Mouse (Mus musculus) adrenal gland, postnatal 36 days (tissue): Measurements from ENCODE around the gene Prelid3b. TPM values are rescaled to one million over a fixed set of nuclear protein-coding genes. Genes with fewer than 3 reads are reported as not detected.
A peak's percentile ranks its signal among the peaks of the same experiment; 100 is the strongest.

Source experiments
- DNase-seq, 2 experiments: peaks; one replicate each; pipeline ENCODE4 v3.0.0; 2021; ENCODE audit warnings: mixed read lengths in 1 of 2
- total RNA-seq, 2 experiments: library from RNA; stranded (reverse); gene quantifications; 2 replicates each; pipeline ENCODE4 v1.2.3; 2021

Gene Prelid3b
- total RNA-seq, 2 experiments from 2014 or later = 121 to 124 TPM

- peak; percentile 97 for DNase-seq
These were observed 8.9 kb downstream of the Prelid3b start, which contains the start of gene Atp5e for GRCm38 (mm10) chr2:174463789-174464523. Atp5e (minus strand) TSS chr2:174464105.

DNA sequence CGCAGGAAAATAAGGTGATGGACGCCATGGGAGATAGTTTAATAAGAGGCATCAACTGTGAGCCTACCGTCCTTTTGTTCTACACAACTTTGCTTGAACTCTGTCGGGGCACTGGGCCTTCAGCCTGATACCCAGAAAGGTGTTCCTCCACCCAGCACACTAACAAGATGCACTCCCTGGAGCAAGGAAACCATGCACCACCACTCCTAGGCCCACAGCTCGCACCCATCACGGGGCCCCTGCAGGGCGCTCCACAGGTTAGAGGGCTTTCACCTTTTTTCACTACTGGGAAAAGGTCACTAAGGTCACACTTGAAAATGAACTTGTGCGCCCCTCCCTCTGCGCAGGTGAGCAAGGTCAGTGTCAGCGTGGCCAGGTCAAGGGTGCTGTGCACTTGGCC, 9.5 kb downstream of the Prelid3b start:
- no peak for DNase-seq

DNA sequence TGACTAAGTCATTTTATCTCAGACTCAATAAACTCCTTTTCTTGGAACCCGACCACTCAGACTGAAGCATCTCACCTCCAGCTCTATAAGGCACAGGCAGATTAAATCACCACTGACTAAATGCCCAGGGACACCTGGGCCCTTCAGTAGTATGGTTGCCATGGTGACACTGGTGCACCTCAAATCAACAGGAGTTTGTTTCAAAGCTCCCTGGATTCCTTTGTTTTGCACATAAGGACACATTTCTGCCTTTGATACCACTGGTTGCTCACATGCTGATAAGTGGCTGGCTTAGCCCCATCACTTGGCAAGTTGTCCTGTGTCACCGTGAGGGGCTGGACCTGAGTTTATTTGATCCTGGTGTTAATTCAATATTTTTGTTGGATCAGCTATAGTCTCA, 13.5 kb downstream of the Prelid3b start:
- DNase-seq = no peak

- peak; percentile 47 to 53 for DNase-seq
These were observed 19.2 kb downstream of the Prelid3b start for GRCm38 (mm10) chr2:174453681-174454080.

DNA sequence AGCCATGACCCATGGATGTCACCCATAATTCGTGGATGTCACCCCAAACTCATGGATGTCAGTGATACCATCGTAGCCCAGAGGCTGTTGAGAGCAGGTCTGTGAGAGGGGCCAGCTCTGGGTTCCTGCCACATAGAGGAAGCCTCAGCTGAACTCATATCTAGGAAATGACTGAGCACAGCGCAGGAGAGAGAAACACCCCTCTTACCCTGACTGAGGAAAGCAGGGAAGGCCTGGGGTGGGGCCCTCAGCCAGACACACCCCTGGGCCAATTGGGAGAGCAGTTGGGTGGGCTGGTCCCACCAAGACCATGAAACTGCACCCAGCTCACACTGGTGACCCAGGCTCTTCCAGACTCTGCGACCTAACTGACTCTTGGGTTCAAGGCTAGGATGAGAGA, 22.5 kb downstream of the Prelid3b start, which contains the start of gene Tubb1:
Gene Tubb1, plus strand, starts transcription at position 343 of the 400 bp plus-strand sequence.
- no peak for DNase-seq

DNA sequence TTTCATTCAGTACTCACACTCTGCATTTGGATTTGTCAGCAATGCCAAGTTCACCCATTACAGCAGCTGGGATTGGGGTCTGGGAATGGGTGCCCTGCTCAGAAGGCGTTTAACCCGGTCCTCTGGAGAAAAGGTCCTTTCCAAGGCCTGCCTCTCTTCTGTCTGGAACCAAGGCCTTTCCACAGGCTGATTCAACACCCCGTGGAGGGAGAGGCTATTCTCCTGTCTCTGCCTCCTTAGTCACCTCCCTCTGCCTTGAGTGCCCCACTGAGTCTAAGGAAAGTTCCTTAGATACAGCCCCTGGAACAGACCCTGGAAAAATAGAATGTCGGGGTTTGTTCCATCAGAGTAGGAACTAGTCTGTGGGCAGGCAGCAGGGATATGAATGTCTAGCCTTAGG, 24.5 kb downstream of the Prelid3b start:
- peak in 1 of 2 experiments; percentile 29 for DNase-seq

GRCm38 (mm10) chr2:174446905-174447304, 26.0 kb downstream of the Prelid3b start:
- DNase-seq = no peak

DNA sequence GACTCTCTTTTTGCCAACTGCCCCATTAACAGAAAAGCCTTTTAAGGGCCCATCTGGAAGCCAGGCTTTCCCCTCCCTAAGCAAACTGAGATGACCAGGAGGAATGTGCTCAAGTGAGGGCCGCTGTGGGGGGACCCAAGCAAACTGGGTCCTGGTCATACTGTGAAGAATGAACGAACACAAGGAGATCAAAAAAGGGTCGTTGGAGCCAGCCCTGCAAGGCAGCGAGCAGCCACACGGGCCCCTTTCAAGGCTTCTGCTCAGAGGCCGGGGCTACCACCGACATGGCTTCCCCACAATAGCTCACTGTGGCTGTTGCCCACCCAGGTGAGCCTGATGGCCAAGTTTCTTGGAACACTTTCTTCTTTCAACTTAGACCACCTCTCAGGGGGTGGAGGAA, 26.4 kb downstream of the Prelid3b start:
- DNase-seq = no peak

- no peak for DNase-seq
These were observed 27.9 kb downstream of the Prelid3b start for GRCm38 (mm10) chr2:174445018-174445417.

- no peak for DNase-seq
These were observed 28.5 kb downstream of the Prelid3b start for GRCm38 (mm10) chr2:174444359-174444758.

DNA sequence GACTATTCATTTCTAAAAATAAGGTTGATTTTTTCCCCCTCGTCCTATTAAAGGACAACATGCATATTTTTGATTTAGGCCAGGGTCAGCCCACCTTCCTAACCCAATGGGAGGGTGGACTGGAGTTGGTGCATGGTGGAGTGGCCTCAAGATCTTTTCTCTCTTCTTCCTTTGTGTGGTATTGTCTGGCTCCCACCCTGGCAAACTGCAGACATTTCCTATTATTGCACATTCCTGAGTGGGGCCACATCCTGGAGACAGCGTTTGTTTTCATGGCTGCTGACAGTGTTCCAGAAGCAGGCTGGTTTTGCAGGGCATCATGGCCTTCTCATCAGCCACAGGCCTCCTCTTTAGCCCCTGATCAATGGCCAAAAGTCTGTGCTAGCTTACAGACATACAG, 29.8 kb downstream of the Prelid3b start:
- DNase-seq = no peak

DNA sequence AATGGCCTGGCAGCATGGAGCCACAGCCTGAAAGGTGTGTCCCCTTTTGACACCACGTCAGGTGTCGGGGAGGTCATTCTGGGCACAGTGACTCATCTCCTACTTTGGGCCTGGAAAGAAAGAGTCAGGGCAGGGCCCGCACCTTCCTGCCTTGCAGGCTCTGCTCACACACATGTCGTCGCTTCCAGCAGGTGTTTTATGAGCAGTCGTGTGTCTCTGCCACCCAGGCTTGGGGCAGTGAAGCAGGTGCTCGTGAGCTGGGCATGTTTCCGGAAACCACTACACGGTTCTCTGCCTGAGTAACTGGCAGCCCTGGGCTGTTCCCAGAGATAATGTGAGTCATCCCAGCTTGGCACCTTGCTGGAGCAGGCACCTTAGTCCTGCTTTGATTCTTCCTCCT, 30.4 kb downstream of the Prelid3b start:
- peak; percentile 54 to 57 for DNase-seq

DNA sequence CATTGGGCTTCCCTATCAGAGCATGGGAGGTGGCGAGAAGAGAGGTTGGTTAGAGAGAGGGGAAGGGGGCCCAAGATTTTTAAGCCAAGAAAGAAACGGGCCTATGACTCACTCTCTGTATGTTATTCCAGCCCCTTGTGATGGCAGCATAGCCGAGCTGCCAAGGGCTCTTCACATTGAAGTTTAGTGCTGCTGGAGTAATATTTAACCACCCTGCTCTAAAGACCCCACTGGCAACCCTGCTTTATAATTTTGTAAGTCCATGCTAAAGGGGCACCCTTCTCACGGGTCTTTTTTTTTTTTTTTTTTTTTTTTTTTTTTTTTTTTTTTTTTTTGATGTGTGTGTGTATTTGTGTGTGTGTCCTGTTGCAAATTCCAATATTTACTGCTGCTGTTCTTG, 31.0 kb downstream of the Prelid3b start:
- no peak for DNase-seq

GRCm38 (mm10) chr2:174439961-174440360, 32.9 kb downstream of the Prelid3b start:
- no peak for DNase-seq

- DNase-seq = no peak
These were observed 33.4 kb downstream of the Prelid3b start for GRCm38 (mm10) chr2:174439450-174439838.

DNA sequence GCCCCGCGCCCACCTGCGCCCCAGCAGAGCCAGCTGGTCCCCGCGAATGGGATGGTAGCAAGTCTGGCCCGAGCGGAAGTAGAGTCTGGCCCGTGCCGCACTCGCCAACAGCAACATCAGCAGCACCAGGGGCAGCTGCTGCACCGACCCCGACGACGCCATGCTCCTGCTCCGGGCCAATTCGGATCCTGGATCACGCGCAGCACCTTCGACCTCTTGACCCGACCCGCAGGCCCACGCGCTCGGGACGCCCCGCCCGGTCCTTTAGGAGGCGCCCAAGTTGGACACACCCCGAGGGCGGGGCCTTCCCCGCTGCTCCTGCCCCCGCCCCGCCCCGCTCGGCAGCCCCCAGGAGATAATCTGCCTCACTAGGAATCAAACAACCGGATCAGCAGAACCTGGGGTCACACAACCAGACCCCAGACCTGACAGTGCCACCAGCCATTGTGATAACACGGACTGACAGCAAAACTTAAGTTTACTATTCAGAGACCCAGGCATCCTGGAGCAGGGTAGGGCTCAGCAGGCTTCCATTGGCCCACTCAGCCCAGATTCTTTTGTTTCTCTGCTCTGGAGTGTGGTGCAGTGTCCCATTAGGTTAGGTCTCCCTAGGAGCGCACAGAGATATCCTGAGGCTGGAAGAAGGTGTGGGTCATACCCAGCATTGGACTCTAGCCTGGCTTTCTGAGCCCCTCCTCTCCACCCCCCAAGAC, 34.0 kb downstream of the Prelid3b start, which contains the start of gene Ctsz:
Gene Ctsz, minus strand, starts transcription at position 303 of the 713 bp plus-strand sequence.
- DNase-seq = peak; percentile 81 to 93

DNA sequence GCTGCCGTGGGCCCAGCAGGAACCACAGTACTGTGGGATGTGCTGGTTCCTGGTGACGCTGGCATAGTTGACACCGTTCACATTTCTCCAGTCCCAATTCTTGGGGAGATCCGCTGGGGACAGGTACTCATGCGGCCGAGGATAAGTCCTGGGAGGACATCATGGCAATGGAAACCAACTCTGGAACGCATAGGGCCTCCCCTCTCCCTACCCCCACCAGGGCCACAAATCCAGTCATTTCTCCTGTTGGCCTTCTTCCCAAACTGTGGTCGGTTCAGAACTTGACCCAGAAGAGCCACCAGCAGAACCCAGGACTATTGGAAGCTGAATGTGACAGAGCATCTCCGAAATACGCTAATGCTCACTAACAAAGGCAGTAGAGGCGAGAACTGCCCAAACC, 34.7 kb downstream of the Prelid3b start:
- DNase-seq = no peak

DNA sequence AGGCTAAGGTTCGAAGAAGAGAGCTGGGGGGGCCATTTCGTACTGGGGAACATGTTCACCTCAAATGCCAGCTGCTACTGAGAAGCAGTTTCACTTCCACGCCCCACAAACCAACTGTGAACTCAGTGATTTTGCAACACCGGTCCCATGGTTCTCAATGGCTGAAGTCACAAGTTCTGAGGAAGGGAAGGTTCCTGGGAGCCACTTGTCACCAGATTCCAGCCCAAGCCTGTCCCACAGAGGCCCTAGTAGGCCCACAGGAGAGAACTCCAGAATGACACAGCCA, 35.2 kb downstream of the Prelid3b start:
- DNase-seq = peak; percentile 18 to 33

DNA sequence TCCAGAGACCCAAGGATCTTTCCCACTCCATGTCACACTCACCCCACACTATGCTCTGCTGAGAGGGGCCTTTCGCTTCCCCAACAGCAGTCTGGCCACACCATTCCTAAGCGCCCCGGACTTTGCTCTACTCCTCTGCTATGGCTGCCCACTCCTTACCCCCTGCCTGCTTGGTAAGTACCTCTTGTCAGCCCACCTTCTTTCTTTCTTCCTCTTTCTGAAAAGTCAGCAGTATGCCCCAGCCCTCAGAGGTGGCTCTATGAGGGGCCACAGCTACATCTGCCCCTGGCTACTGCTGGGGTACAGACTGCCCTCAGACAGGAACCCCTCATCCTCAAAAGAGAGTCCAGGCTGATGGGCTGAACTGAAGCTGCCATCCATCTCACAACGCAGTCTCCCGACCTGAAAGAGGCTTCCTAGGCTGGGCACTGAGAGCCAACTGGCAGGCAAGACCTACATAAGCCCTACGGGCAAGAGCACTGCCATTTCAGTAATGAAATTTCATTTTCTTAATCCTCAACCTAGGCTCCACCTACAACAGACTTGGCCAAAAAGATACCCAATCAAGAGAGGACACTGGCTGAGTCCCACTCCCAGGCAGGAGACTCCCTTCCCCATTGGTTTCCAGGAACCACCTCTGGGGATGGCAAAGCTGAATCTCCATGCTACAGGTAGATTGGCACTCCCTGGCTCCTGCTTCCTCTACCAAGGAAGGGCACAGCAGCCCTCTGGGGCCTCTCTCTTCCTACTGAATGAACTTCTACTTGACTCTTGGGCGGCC, 35.8 kb downstream of the Prelid3b start:
- no peak for DNase-seq

DNA sequence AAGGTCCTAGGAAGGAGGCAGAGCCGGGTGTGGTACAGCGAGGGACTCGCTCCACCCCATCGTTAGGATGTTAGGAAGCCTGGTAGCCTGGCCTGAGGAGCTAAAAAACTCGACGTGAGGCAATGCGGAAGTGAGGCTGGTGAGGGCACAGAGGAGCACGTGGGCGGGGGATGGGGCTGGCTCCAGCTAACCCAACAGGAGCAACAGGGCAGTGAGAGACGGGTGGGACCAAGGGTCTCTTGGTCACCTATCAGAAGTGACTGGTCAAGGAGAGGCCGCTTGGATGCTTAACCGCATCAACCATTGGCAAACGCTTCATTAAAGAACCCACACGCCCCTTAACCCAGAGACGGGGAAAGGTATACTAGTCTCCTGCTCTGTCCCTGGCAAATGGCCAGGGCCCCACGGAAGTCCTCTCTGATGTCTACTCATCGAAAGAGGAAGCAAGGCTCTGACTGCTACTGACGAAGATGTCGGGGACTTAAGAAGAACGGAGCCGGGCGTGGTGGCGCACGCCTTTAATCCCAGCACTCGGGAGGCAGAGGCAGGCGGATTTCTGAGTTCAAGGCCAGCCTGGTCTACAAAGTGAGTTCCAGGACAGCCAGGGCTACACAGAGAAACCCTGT, 36.7 kb downstream of the Prelid3b start:
- DNase-seq = peak; percentile 6 to 31

GRCm38 (mm10) chr2:174434943-174435342, 37.9 kb downstream of the Prelid3b start:
- DNase-seq = no peak

DNA sequence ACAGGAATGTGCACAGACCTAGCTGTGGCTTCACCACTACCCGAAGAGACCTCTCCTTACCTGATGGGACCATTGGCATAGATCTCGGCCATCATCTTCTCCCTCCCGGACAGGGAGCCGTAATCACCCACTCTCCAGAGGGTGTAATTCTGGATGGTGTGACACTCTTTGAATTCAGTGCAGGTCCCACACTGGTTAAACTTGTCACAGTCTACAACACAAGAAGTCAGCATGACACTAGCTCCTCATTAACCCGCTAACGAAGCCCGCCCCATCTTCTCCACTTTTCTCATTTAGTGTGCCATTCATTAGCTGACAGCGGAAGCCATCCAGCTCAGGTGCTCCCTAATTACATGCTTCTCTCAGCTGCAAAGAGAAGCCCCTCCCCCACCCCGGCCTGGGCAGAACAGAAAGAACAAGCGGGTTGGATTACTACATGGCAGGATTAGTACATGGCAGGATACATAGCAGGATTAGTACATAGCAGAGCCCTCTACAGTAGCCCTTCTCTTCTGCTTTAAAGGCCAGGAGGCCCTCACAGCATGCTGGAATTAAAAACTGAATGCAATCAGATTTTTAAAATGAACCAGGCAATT, 43.8 kb downstream of the Prelid3b start:
- no peak for DNase-seq
